Mouse (Mus musculus) left cerebral cortex, adult 9 months (tissue): Measurements from ENCODE around the gene Cnot8.
A peak's percentile ranks its signal among the peaks of the same experiment; 100 is the strongest.

Experiments used
- DNase-seq, 2 experiments: peaks; one replicate each; pipeline ENCODE4 v3.0.0; 2022; ENCODE audit warnings: low spot score in 2 of 2

The Cnot8 gene

GRCm38 (mm10) chr11:58104351-58104791 lies 418 bp downstream of the Cnot8 start:
- DNase-seq = peak in 1 of 2 experiments; percentile 52

- no peak for DNase-seq
Observed at GRCm38 (mm10) chr11:58107009-58107408, 3.1 kb downstream of the Cnot8 start.

- no peak for DNase-seq
Observed at GRCm38 (mm10) chr11:58107664-58108337, 3.8 kb downstream of the Cnot8 start.

GRCm38 (mm10) chr11:58116560-58116959 lies 12.6 kb downstream of the Cnot8 start:
- no peak for DNase-seq

- no peak for DNase-seq
Observed at GRCm38 (mm10) chr11:58117044-58117652, 13.2 kb downstream of the Cnot8 start.

- DNase-seq = no peak
Observed at GRCm38 (mm10) chr11:58120655-58121054, 16.7 kb downstream of the Cnot8 start.

GRCm38 (mm10) chr11:58121351-58121750 lies 17.4 kb downstream of the Cnot8 start:
- no peak for DNase-seq

GRCm38 (mm10) chr11:58123711-58124110 lies 19.8 kb downstream of the Cnot8 start:
- DNase-seq = no peak

- no peak for DNase-seq
Observed at GRCm38 (mm10) chr11:58125021-58125420, 21.1 kb downstream of the Cnot8 start.

- DNase-seq = peak in 1 of 2 experiments; percentile 25
Observed at GRCm38 (mm10) chr11:58126397-58127160, 22.6 kb downstream of the Cnot8 start.

- no peak for DNase-seq
Observed at GRCm38 (mm10) chr11:58127544-58127943, 23.6 kb downstream of the Cnot8 start.

- no peak for DNase-seq
Observed at GRCm38 (mm10) chr11:58129302-58129843, 25.4 kb downstream of the Cnot8 start.

GRCm38 (mm10) chr11:58132026-58132425 lies 28.1 kb downstream of the Cnot8 start:
- DNase-seq = no peak

GRCm38 (mm10) chr11:58134869-58135268 lies 30.9 kb downstream of the Cnot8 start:
- DNase-seq = no peak

- no peak for DNase-seq
Observed at GRCm38 (mm10) chr11:58135296-58135695, 31.3 kb downstream of the Cnot8 start.

- no peak for DNase-seq
Observed at GRCm38 (mm10) chr11:58136677-58137076, 32.7 kb downstream of the Cnot8 start.

GRCm38 (mm10) chr11:58138821-58139220 lies 34.9 kb downstream of the Cnot8 start:
- DNase-seq = no peak

GRCm38 (mm10) chr11:58139466-58139865 lies 35.5 kb downstream of the Cnot8 start:
- no peak for DNase-seq

- DNase-seq = peak; percentile 30 to 72
Observed at GRCm38 (mm10) chr11:58143704-58144426, 39.9 kb downstream of the Cnot8 start.

- DNase-seq = no peak
Observed at GRCm38 (mm10) chr11:58146241-58146640, 42.3 kb downstream of the Cnot8 start.

GRCm38 (mm10) chr11:58155458-58155857 lies 51.5 kb downstream of the Cnot8 start:
- DNase-seq = no peak

- no peak for DNase-seq
Observed at GRCm38 (mm10) chr11:58156871-58157270, 52.9 kb downstream of the Cnot8 start.
